In genomic region chr16:43724444-43724843, GRCm38 (mm10) we compare ENCODE assay signal across 13 mouse cellular contexts. TPM values are rescaled to one million over a fixed set of nuclear protein-coding genes. Genes with fewer than 3 reads are reported as not detected.
DNase-seq lines count a peak whose midpoint lies in the region; ATAC-seq and TF ChIP-seq lines count a peak whose summit lies in the region.
"Had no signal": no experiment of that assay in that cellular context is flagged by ENCODE, and none has a peak within 500 bp of the region (broad histone marks: within the 10 kb centered on the region; RNA-seq: fewer than 3 reads in every experiment).

No protein-coding gene starts in this region.

- H3K4me3 ChIP-seq in lung, adult 2 months (replicated peaks; ENCODE audit: extremely low read depth, low read depth, low read length): no peak overlapping the region
- no peak overlapping the region for H3K4me3 ChIP-seq in bone marrow, adult 2 months (replicated peaks; ENCODE audit: control insufficient read depth, low read depth, low read length)
- no peak overlapping the region for H3K4me3 ChIP-seq in forebrain, embryonic 16.5 days (replicated peaks; ENCODE audit: low read length)
- H3K4me3 ChIP-seq: neural tube, embryonic 12.5 days had no signal

- no peak overlapping the region for H3K4me2 ChIP-seq in forebrain, embryonic 16.5 days (ENCODE audit: low read length)
- H3K4me2 ChIP-seq: neural tube, embryonic 12.5 days had no signal

- no peaks in the 10 kb centered on the region for H3K27me3 ChIP-seq in forebrain, embryonic 16.5 days (replicated peaks; ENCODE audit: control insufficient read depth, insufficient read depth, low read length)
- H3K27me3 ChIP-seq: neural tube, embryonic 12.5 days had no signal

- no peaks in the 10 kb centered on the region for H3K9me3 ChIP-seq in forebrain, embryonic 16.5 days (ENCODE audit: control insufficient read depth, low read length)
- H3K9me3 ChIP-seq: neural tube, embryonic 12.5 days had no signal

- TF ChIP-seq POLR2A in lung, adult 2 months (IDR thresholded peaks at IDR 0.05; ENCODE audit: borderline replicate concordance, extremely low read depth, low read depth, low read length): no peak
- TF ChIP-seq POLR2A in bone marrow, adult 2 months (IDR thresholded peaks at IDR 0.05; ENCODE audit: borderline replicate concordance, control insufficient read depth, low read depth, low read length): no peak

- H3K36me3 ChIP-seq in forebrain, embryonic 16.5 days (ENCODE audit: control insufficient read depth, insufficient read depth): no peaks in the 10 kb centered on the region
- H3K36me3 ChIP-seq: neural tube, embryonic 12.5 days had no signal

- ATAC-seq in forebrain, embryonic 16.5 days: no peak
- ATAC-seq: forebrain, embryonic 14.5 days had no signal

- no peaks in the 10 kb centered on the region for H3K4me1 ChIP-seq in lung, adult 2 months (ENCODE audit: control insufficient read depth, insufficient read depth, low read length)
- H3K4me1 ChIP-seq in bone marrow, adult 2 months (ENCODE audit: control insufficient read depth, insufficient read depth, low read length): no peaks in the 10 kb centered on the region
- no peaks in the 10 kb centered on the region for H3K4me1 ChIP-seq in forebrain, embryonic 16.5 days (replicated peaks; ENCODE audit: control insufficient read depth, insufficient read depth, low read length)
- H3K4me1 ChIP-seq: neural tube, embryonic 12.5 days had no signal

- H3K27ac ChIP-seq in bone marrow, adult 2 months (ENCODE audit: control insufficient read depth, insufficient read depth, low read depth, low read length, poor library complexity): no peak overlapping the region
- H3K27ac ChIP-seq in forebrain, embryonic 16.5 days (ENCODE audit: low read length): no peak overlapping the region
- H3K27ac ChIP-seq: neural tube, embryonic 12.5 days had no signal

- H3K9ac ChIP-seq in forebrain, embryonic 16.5 days (replicated peaks; ENCODE audit: low read depth, low read length): no peak overlapping the region
- H3K9ac ChIP-seq: neural tube, embryonic 12.5 days had no signal

- TF ChIP-seq CTCF in lung, adult 2 months (IDR thresholded peaks at IDR 0.05; ENCODE audit: insufficient read depth, low read length): peak; percentile 4; the same call in 1 of the 2 replicates
- TF ChIP-seq CTCF in bone marrow, adult 2 months (IDR thresholded peaks at IDR 0.05; ENCODE audit: control insufficient read depth, insufficient read depth, low read length): peak; percentile 39

- 68% methylated on average over 3 of the region's 3 CpGs for WGBS in lung, adult 2 months
- 69% methylated on average over 3 of the region's 3 CpGs for WGBS in bone marrow, adult 2 months
- WGBS in forebrain, embryonic 16.5 days: 71% methylated on average over 3 of the region's 3 CpGs

- DNase-seq in embryo, embryonic 11 days: peak; percentile 15
- DNase-seq in embryo, embryonic 10.5 days (ENCODE audit: low spot score): no peak
- no peak for DNase-seq in lung, adult 2 months
- no peak for DNase-seq in lung, postnatal 25 days (ENCODE audit: low spot score)
- DNase-seq in thymus, postnatal 14 days: peak; percentile 58
- DNase-seq in right cerebral cortex, postnatal 10 days (ENCODE audit: low spot score in 2 of 2): no peak
- DNase-seq: kidney, adult 9 months had no signal

RNA-seq across cellular contexts. Expression of gene Drd3, which starts 29.4 kb away (rescaled TPM):
- polyA plus RNA-seq in lung, adult 2 months (2012; rRNA removed): not detected in 2 replicates
- polyA plus RNA-seq in bone marrow, adult 2 months (2011; ENCODE audit: insufficient read depth, insufficient read length, low replicate concordance, missing spikeins): not detected in 2 replicates
- polyA plus RNA-seq in forebrain, embryonic 16.5 days (2015; fragmentation: Nextera tagmentation; extraction: Ambion mirVana): not detected in 2 replicates
- polyA plus RNA-seq: heart, embryonic 14.5 days; limb, embryonic 11.5 days; neural tube, embryonic 12.5 days had no signal

Comparison
In these comparisons a context has a peak if more than half of its experiments do, and no peak if none do; other contexts are left out.
1. DNase-seq: peak in embryo, embryonic 11 days (single experiment) and thymus, postnatal 14 days (single experiment); none in embryo, embryonic 10.5 days (single experiment), lung, adult 2 months (single experiment), lung, postnatal 25 days (single experiment) and right cerebral cortex, postnatal 10 days (0 of 2).